ENCODE assay signal across 13 mouse cellular contexts in genomic region chr11:67023802-67024340, GRCm38 (mm10). TPM values are rescaled to one million over a fixed set of nuclear protein-coding genes. Genes with fewer than 3 reads are reported as not detected.
DNase-seq lines count a peak whose midpoint lies in the region; ATAC-seq and TF ChIP-seq lines count a peak whose summit lies in the region.
"Had no signal": no experiment of that assay in that cellular context is flagged by ENCODE, and none has a peak within 500 bp of the region (broad histone marks: within the 10 kb centered on the region; RNA-seq: fewer than 3 reads in every experiment).

No protein-coding gene starts in this region.

- TF ChIP-seq EP300 in heart, postnatal 0 days (IDR thresholded peaks at IDR 0.05; ENCODE audit: low read depth) = no peak

- TF ChIP-seq CTCF in heart, postnatal 0 days (IDR thresholded peaks at IDR 0.05; ENCODE audit: low read depth) = no peak
- no peak for TF ChIP-seq CTCF in midbrain, postnatal 0 days (IDR thresholded peaks at IDR 0.05)

- H3K27me3 ChIP-seq in heart, postnatal 0 days (ENCODE audit: control insufficient read depth, insufficient read depth, low read length) = no peaks in the 10 kb centered on the region
- peaks cover 35% of the 10 kb centered on the region for H3K27me3 ChIP-seq in midbrain, embryonic 12.5 days
- H3K27me3 ChIP-seq in midbrain, embryonic 10.5 days (ENCODE audit: low read depth, poor library complexity, severe bottlenecking) = peaks cover 37% of the 10 kb centered on the region
- H3K27me3 ChIP-seq in forebrain, embryonic 16.5 days (replicated peaks; ENCODE audit: control insufficient read depth, insufficient read depth, low read length) = no peaks in the 10 kb centered on the region
- peaks cover 2% of the 10 kb centered on the region; the same call in 1 of the 2 replicates for H3K27me3 ChIP-seq in midbrain, postnatal 0 days (ENCODE audit: insufficient read depth, low read length)

- no peak for ATAC-seq in heart, postnatal 0 days (ENCODE audit: insufficient read depth, low read depth)
- ATAC-seq in midbrain, embryonic 12.5 days (ENCODE audit: low FRiP score, low read depth) = no peak
- no peak for ATAC-seq in forebrain, embryonic 16.5 days
- no peak for ATAC-seq in midbrain, postnatal 0 days (ENCODE audit: low FRiP score)

- no peak overlapping the region for H3K27ac ChIP-seq in heart, postnatal 0 days (ENCODE audit: low read depth)
- H3K27ac ChIP-seq in midbrain, embryonic 12.5 days (replicated peaks) = no peak overlapping the region
- H3K27ac ChIP-seq in midbrain, embryonic 10.5 days (replicated peaks) = no peak overlapping the region
- no peak overlapping the region for H3K27ac ChIP-seq in forebrain, embryonic 16.5 days (ENCODE audit: low read length)
- H3K27ac ChIP-seq in midbrain, postnatal 0 days (ENCODE audit: low read depth, low read length) = no peak overlapping the region

- H3K36me3 ChIP-seq in heart, postnatal 0 days (replicated peaks; ENCODE audit: control insufficient read depth, insufficient read depth, low read length) = no peaks in the 10 kb centered on the region
- no peaks in the 10 kb centered on the region for H3K36me3 ChIP-seq in midbrain, embryonic 12.5 days
- no peaks in the 10 kb centered on the region for H3K36me3 ChIP-seq in midbrain, embryonic 10.5 days
- H3K36me3 ChIP-seq in forebrain, embryonic 16.5 days (ENCODE audit: control insufficient read depth, insufficient read depth) = no peaks in the 10 kb centered on the region
- no peaks in the 10 kb centered on the region for H3K36me3 ChIP-seq in midbrain, postnatal 0 days (ENCODE audit: insufficient read depth, low read length)

- peaks cover 4% of the 10 kb centered on the region; the same call in 1 of the 2 replicates for H3K4me1 ChIP-seq in heart, postnatal 0 days (ENCODE audit: control insufficient read depth, insufficient read depth)
- peaks cover 15% of the 10 kb centered on the region for H3K4me1 ChIP-seq in midbrain, embryonic 12.5 days
- peaks cover 35% of the 10 kb centered on the region for H3K4me1 ChIP-seq in midbrain, embryonic 10.5 days
- H3K4me1 ChIP-seq in forebrain, embryonic 16.5 days (replicated peaks; ENCODE audit: control insufficient read depth, insufficient read depth, low read length) = peaks cover 17% of the 10 kb centered on the region
- H3K4me1 ChIP-seq in midbrain, postnatal 0 days (ENCODE audit: insufficient read depth, low read length) = no peaks in the 10 kb centered on the region

- H3K9me3 ChIP-seq in heart, postnatal 0 days (replicated peaks; ENCODE audit: control insufficient read depth, low read length) = no peaks in the 10 kb centered on the region
- no peaks in the 10 kb centered on the region for H3K9me3 ChIP-seq in midbrain, embryonic 12.5 days
- no peaks in the 10 kb centered on the region for H3K9me3 ChIP-seq in midbrain, embryonic 10.5 days (replicated peaks)
- no peaks in the 10 kb centered on the region for H3K9me3 ChIP-seq in forebrain, embryonic 16.5 days (ENCODE audit: control insufficient read depth, low read length)
- no peaks in the 10 kb centered on the region for H3K9me3 ChIP-seq in midbrain, postnatal 0 days (ENCODE audit: low read length)

- DNase-seq in heart, postnatal 0 days (ENCODE audit: low spot score) = no peak
- DNase-seq in heart, adult 8-10 months (ENCODE audit: low spot score) = no peak
- DNase-seq in midbrain, embryonic 10.5 days (ENCODE audit: low spot score) = no peak
- DNase-seq in midbrain, postnatal 0 days (ENCODE audit: low spot score) = no peak
- DNase-seq in urinary bladder, postnatal 10 days (ENCODE audit: low spot score) = no peak
- no peak for DNase-seq in cerebellum, postnatal 14 days
- DNase-seq: cerebellum, postnatal 25 days; gastrocnemius, postnatal 10 days; heart, postnatal 10 days had no signal

- WGBS in heart, postnatal 0 days = 62% methylated on average over 6 of the region's 6 CpGs
- WGBS in midbrain, embryonic 12.5 days = 14% methylated on average over 6 of the region's 6 CpGs
- 22% methylated on average over 6 of the region's 6 CpGs for WGBS in midbrain, embryonic 10.5 days
- 10% methylated on average over 6 of the region's 6 CpGs for WGBS in forebrain, embryonic 16.5 days
- 13% methylated on average over 6 of the region's 6 CpGs for WGBS in midbrain, postnatal 0 days

- H3K9ac ChIP-seq in heart, postnatal 0 days (replicated peaks; ENCODE audit: low read depth, low read length) = no peak overlapping the region
- H3K9ac ChIP-seq in midbrain, embryonic 12.5 days (replicated peaks) = no peak overlapping the region
- no peak overlapping the region for H3K9ac ChIP-seq in forebrain, embryonic 16.5 days (replicated peaks; ENCODE audit: low read depth, low read length)
- no peak overlapping the region for H3K9ac ChIP-seq in midbrain, postnatal 0 days (replicated peaks; ENCODE audit: low read length, poor library complexity, severe bottlenecking)

- no peak overlapping the region for H3K4me3 ChIP-seq in heart, postnatal 0 days (ENCODE audit: low read depth, low read length)
- no peak overlapping the region for H3K4me3 ChIP-seq in midbrain, embryonic 12.5 days
- H3K4me3 ChIP-seq in midbrain, embryonic 10.5 days = no peak overlapping the region
- no peak overlapping the region for H3K4me3 ChIP-seq in forebrain, embryonic 16.5 days (replicated peaks; ENCODE audit: low read length)
- H3K4me3 ChIP-seq in midbrain, postnatal 0 days (ENCODE audit: low read depth, low read length) = no peak overlapping the region

- H3K4me2 ChIP-seq in heart, postnatal 0 days (ENCODE audit: low read depth, low read length) = 0 out of 2 replicates have a peak overlapping the region, but pooled peaks have one; percentile 64
- H3K4me2 ChIP-seq in midbrain, embryonic 12.5 days (replicated peaks) = 0 out of 2 replicates have a peak overlapping the region, but pooled peaks have one; percentile 61
- H3K4me2 ChIP-seq in forebrain, embryonic 16.5 days (ENCODE audit: low read length) = peak overlapping the region; percentile 66
- H3K4me2 ChIP-seq in midbrain, postnatal 0 days (ENCODE audit: low read depth, low read length, poor library complexity, severe bottlenecking) = peak overlapping the region; percentile 79; the same call in 1 of the 2 replicates

RNA-seq across cellular contexts. Expression of gene Tmem220, which starts 1.1 kb away (rescaled TPM):
- total RNA-seq in heart, postnatal 0 days (2014; rRNA removed; ENCODE audit: low replicate concordance) = not detected in 2 replicates
- 1.7 and 2.3 TPM in 2 replicates for polyA plus RNA-seq in heart, postnatal 0 days (2015; fragmentation: Nextera tagmentation; extraction: Ambion mirVana)
- 1 to 10 TPM; 1.6 to 2.6 (median 2.0) TPM for total RNA-seq in heart, adult 8-10 months (2022)
- polyA plus RNA-seq in midbrain, embryonic 12.5 days (2016; fragmentation: Nextera tagmentation; extraction: Ambion mirVana) = 1.2 and 1.3 TPM in 2 replicates
- polyA plus RNA-seq in midbrain, embryonic 10.5 days (2016; fragmentation: Nextera tagmentation; extraction: Ambion mirVana) = 0.99 and 1.1 TPM in 2 replicates
- 0.35 and 0.43 TPM in 2 replicates for polyA plus RNA-seq in forebrain, embryonic 16.5 days (2015; fragmentation: Nextera tagmentation; extraction: Ambion mirVana)
- total RNA-seq in midbrain, postnatal 0 days (2014; rRNA removed) = 0.11 and 0.28 TPM in 2 replicates
- 0.50 and 0.93 TPM in 2 replicates for polyA plus RNA-seq in midbrain, postnatal 0 days (2015; fragmentation: Nextera tagmentation; extraction: Ambion mirVana)
- total RNA-seq: monocyte, adult 5-6 weeks had no signal

RNA-seq across cellular contexts. Expression of gene Adprm, which starts 28.5 kb away (rescaled TPM):
- total RNA-seq in heart, postnatal 0 days (2014; rRNA removed; ENCODE audit: low replicate concordance) = 4.2 and 11.6 TPM in 2 replicates
- 15.9 and 19.2 TPM in 2 replicates for polyA plus RNA-seq in heart, postnatal 0 days (2015; fragmentation: Nextera tagmentation; extraction: Ambion mirVana)
- 10 to 100 TPM in 3 of 4 experiments, 1 to 10 TPM in 1; 9.8 to 13.1 (median 11.5) TPM for total RNA-seq in heart, adult 8-10 months (2022)
- 34.8 and 37.5 TPM in 2 replicates for polyA plus RNA-seq in midbrain, embryonic 12.5 days (2016; fragmentation: Nextera tagmentation; extraction: Ambion mirVana)
- polyA plus RNA-seq in midbrain, embryonic 10.5 days (2016; fragmentation: Nextera tagmentation; extraction: Ambion mirVana) = 30.0 and 37.6 TPM in 2 replicates
- polyA plus RNA-seq in forebrain, embryonic 16.5 days (2015; fragmentation: Nextera tagmentation; extraction: Ambion mirVana) = 33.0 and 35.4 TPM in 2 replicates
- total RNA-seq in midbrain, postnatal 0 days (2014; rRNA removed) = 23.7 and 28.6 TPM in 2 replicates
- polyA plus RNA-seq in midbrain, postnatal 0 days (2015; fragmentation: Nextera tagmentation; extraction: Ambion mirVana) = 25.9 and 28.1 TPM in 2 replicates

RNA-seq across cellular contexts. Expression of gene Sco1, which starts 28.6 kb away (rescaled TPM):
- 8.2 and 13.1 TPM in 2 replicates for total RNA-seq in heart, postnatal 0 days (2014; rRNA removed; ENCODE audit: low replicate concordance)
- polyA plus RNA-seq in heart, postnatal 0 days (2015; fragmentation: Nextera tagmentation; extraction: Ambion mirVana) = 15.4 and 15.8 TPM in 2 replicates
- 10 to 100 TPM; 20.7 to 25.9 (median 23.3) TPM for total RNA-seq in heart, adult 8-10 months (2022)
- polyA plus RNA-seq in midbrain, embryonic 12.5 days (2016; fragmentation: Nextera tagmentation; extraction: Ambion mirVana) = 17.5 and 19.8 TPM in 2 replicates
- polyA plus RNA-seq in midbrain, embryonic 10.5 days (2016; fragmentation: Nextera tagmentation; extraction: Ambion mirVana) = 20.3 and 22.5 TPM in 2 replicates
- polyA plus RNA-seq in forebrain, embryonic 16.5 days (2015; fragmentation: Nextera tagmentation; extraction: Ambion mirVana) = 12.7 and 14.3 TPM in 2 replicates
- 11.2 and 12.4 TPM in 2 replicates for total RNA-seq in midbrain, postnatal 0 days (2014; rRNA removed)
- polyA plus RNA-seq in midbrain, postnatal 0 days (2015; fragmentation: Nextera tagmentation; extraction: Ambion mirVana) = 13.2 and 14.7 TPM in 2 replicates

RNA-seq across cellular contexts. Expression of gene Myh3, which starts 54.2 kb away (rescaled TPM):
- 1.4 TPM in 1 of 2 replicates, not detected in the other for total RNA-seq in heart, postnatal 0 days (2014; rRNA removed; ENCODE audit: low replicate concordance)
- 0.01 TPM in 1 of 2 replicates, not detected in the other for polyA plus RNA-seq in heart, postnatal 0 days (2015; fragmentation: Nextera tagmentation; extraction: Ambion mirVana)
- under 1 TPM in 2 of 4 experiments, not detected in 2; 0.03 TPM for total RNA-seq in heart, adult 8-10 months (2022)
- polyA plus RNA-seq in midbrain, embryonic 12.5 days (2016; fragmentation: Nextera tagmentation; extraction: Ambion mirVana) = 0.71 and 0.75 TPM in 2 replicates
- polyA plus RNA-seq in midbrain, embryonic 10.5 days (2016; fragmentation: Nextera tagmentation; extraction: Ambion mirVana) = 0.11 and 0.37 TPM in 2 replicates
- 0.09 and 0.36 TPM in 2 replicates for polyA plus RNA-seq in forebrain, embryonic 16.5 days (2015; fragmentation: Nextera tagmentation; extraction: Ambion mirVana)
- total RNA-seq in midbrain, postnatal 0 days (2014; rRNA removed) = 0.24 and 1.2 TPM in 2 replicates
- 0.13 and 0.25 TPM in 2 replicates for polyA plus RNA-seq in midbrain, postnatal 0 days (2015; fragmentation: Nextera tagmentation; extraction: Ambion mirVana)
- total RNA-seq: monocyte, adult 5-6 weeks had no signal
- polyA plus RNA-seq: spleen, adult 2 months had no signal
